In the genomic region with DNA sequence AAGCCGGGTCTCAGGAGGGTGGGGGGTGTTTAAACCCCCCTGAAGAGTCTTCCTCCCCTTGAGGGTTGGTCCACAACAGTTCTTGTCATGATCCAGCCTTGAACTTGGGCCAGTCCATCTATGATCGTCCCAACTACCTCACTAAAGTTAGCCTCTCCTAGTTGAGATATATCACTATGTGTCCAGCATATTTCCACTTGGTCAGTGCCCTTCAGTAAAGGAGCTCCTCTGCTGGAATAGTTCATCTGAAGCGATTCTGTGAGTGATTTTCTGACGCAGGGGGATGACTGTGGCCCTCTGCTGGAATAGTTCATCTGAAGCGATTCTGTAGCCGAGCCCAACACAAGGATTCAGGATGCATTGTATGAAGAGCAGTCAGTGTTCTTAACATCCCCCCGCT, we compare ENCODE assay signal across 8 mouse cellular contexts. TPM values are rescaled to one million over a fixed set of nuclear protein-coding genes. Genes with fewer than 3 reads are reported as not detected.
DNase-seq lines count a peak whose midpoint lies in the region; ATAC-seq lines count a peak whose summit lies in the region.

No protein-coding gene starts in this region.

- H3K27me3 ChIP-seq in hindbrain, embryonic 13.5 days: no peaks in the 10 kb centered on the region
- H3K27me3 ChIP-seq in hindbrain, embryonic 11.5 days (ENCODE audit: control insufficient read depth, insufficient read depth, low read length): no peaks in the 10 kb centered on the region

- 69% methylated on average over 7 of the region's 7 CpGs for WGBS in hindbrain, embryonic 13.5 days
- 65% methylated on average over 7 of the region's 7 CpGs for WGBS in hindbrain, embryonic 11.5 days
- 36% methylated on average over 6 of the region's 7 CpGs for WGBS in macrophage (ENCODE audit: missing documents)

- no peaks in the 10 kb centered on the region for H3K79me2 ChIP-seq in macrophage (ENCODE audit: inconsistent target)

- ATAC-seq in hindbrain, embryonic 13.5 days (ENCODE audit: low FRiP score): no peak
- ATAC-seq in hindbrain, embryonic 11.5 days (ENCODE audit: low FRiP score): no peak

- DNase-seq in hindbrain, embryonic 11.5 days (ENCODE audit: low spot score): no peak
- DNase-seq in MN1 (ENCODE audit: low spot score): peak; percentile 40
- peak; percentile 50 for DNase-seq in cerebellum, adult 9-10 months
- DNase-seq in adrenal gland, postnatal 36 days: no peak
- DNase-seq in layer of hippocampus, adult 9-10 months (ENCODE audit: low spot score): no peak
- no peak for DNase-seq in right cerebral cortex, postnatal 14 days

- no peak overlapping the region for H3K4me3 ChIP-seq in hindbrain, embryonic 13.5 days
- H3K4me3 ChIP-seq in hindbrain, embryonic 11.5 days (ENCODE audit: low read depth, low read length): no peak overlapping the region
- H3K4me3 ChIP-seq in macrophage (ENCODE audit: inconsistent target): peak overlapping the region; percentile 31; the same call in 1 of the 2 replicates

- peak overlapping the region; percentile 55; the same call in 1 of the 2 replicates for H3K27ac ChIP-seq in hindbrain, embryonic 13.5 days
- no peak overlapping the region for H3K27ac ChIP-seq in hindbrain, embryonic 11.5 days (ENCODE audit: low read depth, low read length)
- H3K27ac ChIP-seq in macrophage: no peak overlapping the region

- H3K9me3 ChIP-seq in hindbrain, embryonic 13.5 days: peaks cover 18% of the 10 kb centered on the region
- peaks cover 5% of the 10 kb centered on the region for H3K9me3 ChIP-seq in hindbrain, embryonic 11.5 days (ENCODE audit: control insufficient read depth, low read length)

- no peaks in the 10 kb centered on the region for H3K4me1 ChIP-seq in hindbrain, embryonic 13.5 days (replicated peaks)
- H3K4me1 ChIP-seq in hindbrain, embryonic 11.5 days (replicated peaks; ENCODE audit: control insufficient read depth, insufficient read depth, low read length): no peaks in the 10 kb centered on the region

- peaks cover 39% of the 10 kb centered on the region for H3K36me3 ChIP-seq in hindbrain, embryonic 13.5 days
- H3K36me3 ChIP-seq in hindbrain, embryonic 11.5 days (ENCODE audit: control insufficient read depth, insufficient read depth, low read length): 0 out of 2 replicates have a peak, but pooled peaks cover 2% of the 10 kb centered on the region
- peaks cover 29% of the 10 kb centered on the region; the same call in 1 of the 2 replicates for H3K36me3 ChIP-seq in macrophage (ENCODE audit: inconsistent target)

- H3K4me2 ChIP-seq in hindbrain, embryonic 13.5 days: peak overlapping the region; percentile 34
- H3K4me2 ChIP-seq in hindbrain, embryonic 11.5 days (replicated peaks; ENCODE audit: low read depth, low read length): no peak overlapping the region

- no peak overlapping the region for H3K9ac ChIP-seq in hindbrain, embryonic 13.5 days
- no peak overlapping the region for H3K9ac ChIP-seq in hindbrain, embryonic 11.5 days (ENCODE audit: low read depth, low read length)

RNA-seq across cellular contexts. Expression of gene Tmem267, which starts 0.5 kb away (rescaled TPM):
- 3.3 and 5.0 TPM in 2 replicates for polyA plus RNA-seq in hindbrain, embryonic 13.5 days (2015; fragmentation: Nextera tagmentation; extraction: Ambion mirVana)
- polyA plus RNA-seq in hindbrain, embryonic 11.5 days (2014; fragmentation: Nextera tagmentation; extraction: Ambion mirVana): 1.9 TPM in 2 replicates
- total RNA-seq in macrophage (2018; cell fraction: chromatin; rRNA removed): 10 to 100 TPM in 1 of 26 experiments, 1 to 10 TPM in 14, under 1 TPM in 9, not detected in 2; 0.23 to 12.1 (median 1.3) TPM
- 1 to 10 TPM in 22 of 26 experiments, under 1 TPM in 4; 0.66 to 7.2 (median 2.1) TPM for total RNA-seq in macrophage (2018; cell fraction: cytosol; rRNA removed)
- 10 to 100 TPM in 2 of 26 experiments, 1 to 10 TPM in 21, under 1 TPM in 3; 0.36 to 15.5 (median 2.3) TPM for total RNA-seq in macrophage (2018; cell fraction: nucleus; rRNA removed)
- polyA plus RNA-seq in macrophage (2018): 3.4 to 6.7 TPM (median 4.5 TPM) in 3 replicates
- total RNA-seq in adrenal gland, postnatal 36 days (2021): 10 to 100 TPM; 12.5 to 13.0 TPM

RNA-seq across cellular contexts. Expression of gene 3110070M22Rik, which starts 0.8 kb away (rescaled TPM):
- polyA plus RNA-seq in hindbrain, embryonic 13.5 days (2015; fragmentation: Nextera tagmentation; extraction: Ambion mirVana): 2.0 and 2.1 TPM in 2 replicates
- polyA plus RNA-seq in hindbrain, embryonic 11.5 days (2014; fragmentation: Nextera tagmentation; extraction: Ambion mirVana): 1.0 and 1.1 TPM in 2 replicates
- not detected for total RNA-seq in macrophage (2018; cell fraction: chromatin; rRNA removed)
- under 1 TPM in 22 of 26 experiments, not detected in 4; 0.10 to 0.45 (median 0.29) TPM for total RNA-seq in macrophage (2018; cell fraction: cytosol; rRNA removed)
- under 1 TPM in 2 of 26 experiments, not detected in 24; 0.50 to 0.74 TPM for total RNA-seq in macrophage (2018; cell fraction: nucleus; rRNA removed)
- 0.17 TPM in 1 of 3 replicates, not detected in the others for polyA plus RNA-seq in macrophage (2018)
- total RNA-seq in adrenal gland, postnatal 36 days (2021): 1 to 10 TPM; 1.2 to 2.1 TPM

RNA-seq across cellular contexts. Expression of gene 4833420G17Rik, which starts 24.8 kb away (rescaled TPM):
- polyA plus RNA-seq in hindbrain, embryonic 13.5 days (2015; fragmentation: Nextera tagmentation; extraction: Ambion mirVana): 111 and 117 TPM in 2 replicates
- 93.3 and 105 TPM in 2 replicates for polyA plus RNA-seq in hindbrain, embryonic 11.5 days (2014; fragmentation: Nextera tagmentation; extraction: Ambion mirVana)
- total RNA-seq in macrophage (2018; cell fraction: chromatin; rRNA removed): 100 to 1,000 TPM in 18 of 26 experiments, 10 to 100 TPM in 8; 67.5 to 229 (median 132) TPM
- 10 to 100 TPM in 22 of 26 experiments, 1 to 10 TPM in 4; 5.3 to 28.5 (median 15.8) TPM for total RNA-seq in macrophage (2018; cell fraction: cytosol; rRNA removed)
- 100 to 1,000 TPM in 11 of 26 experiments, 10 to 100 TPM in 15; 42.5 to 217 (median 84.1) TPM for total RNA-seq in macrophage (2018; cell fraction: nucleus; rRNA removed)
- polyA plus RNA-seq in macrophage (2018): 12.3 to 28.1 TPM (median 17.4 TPM) in 3 replicates
- 10 to 100 TPM; 17.2 to 17.4 TPM for total RNA-seq in adrenal gland, postnatal 36 days (2021)

RNA-seq across cellular contexts. Expression of gene Paip1, which starts 59.0 kb away (rescaled TPM):
- 186 and 188 TPM in 2 replicates for polyA plus RNA-seq in hindbrain, embryonic 13.5 days (2015; fragmentation: Nextera tagmentation; extraction: Ambion mirVana)
- polyA plus RNA-seq in hindbrain, embryonic 11.5 days (2014; fragmentation: Nextera tagmentation; extraction: Ambion mirVana): 141 and 149 TPM in 2 replicates
- 10 to 100 TPM; 22.6 to 64.1 (median 51.1) TPM for total RNA-seq in macrophage (2018; cell fraction: chromatin; rRNA removed)
- total RNA-seq in macrophage (2018; cell fraction: cytosol; rRNA removed): 10 to 100 TPM; 51.6 to 77.8 (median 63.5) TPM
- 10 to 100 TPM; 26.4 to 67.6 (median 40.5) TPM for total RNA-seq in macrophage (2018; cell fraction: nucleus; rRNA removed)
- 52.1 to 79.7 TPM (median 63.6 TPM) in 3 replicates for polyA plus RNA-seq in macrophage (2018)
- total RNA-seq in adrenal gland, postnatal 36 days (2021): 100 to 1,000 TPM; 125 to 145 TPM

Comparison
In these comparisons a context has a peak if more than half of its experiments do, and no peak if none do; other contexts are left out.
1. DNase-seq: peak in MN1 (single experiment) and cerebellum, adult 9-10 months (single experiment); none in hindbrain, embryonic 11.5 days (single experiment), adrenal gland, postnatal 36 days (0 of 2), layer of hippocampus, adult 9-10 months (single experiment) and right cerebral cortex, postnatal 14 days (single experiment).